Mouse (Mus musculus): ENCODE measurements around the gene Pdpn.
"Not testable (repeated sequence)": the region's sequence is repeated elsewhere in the genome, so short reads cannot be mapped to it uniquely, and the experiment has no call there.

Gene Pdpn

GRCm38 (mm10) chr4:143299325-143300070 is at the start of gene Pdpn:
Gene Pdpn, minus strand, starts transcription at chr4:143299564.
- DNase-seq (ENCODE audit: low spot score in 2 of 2), result peak in 1 of 2 experiments; percentile 19

DNA sequence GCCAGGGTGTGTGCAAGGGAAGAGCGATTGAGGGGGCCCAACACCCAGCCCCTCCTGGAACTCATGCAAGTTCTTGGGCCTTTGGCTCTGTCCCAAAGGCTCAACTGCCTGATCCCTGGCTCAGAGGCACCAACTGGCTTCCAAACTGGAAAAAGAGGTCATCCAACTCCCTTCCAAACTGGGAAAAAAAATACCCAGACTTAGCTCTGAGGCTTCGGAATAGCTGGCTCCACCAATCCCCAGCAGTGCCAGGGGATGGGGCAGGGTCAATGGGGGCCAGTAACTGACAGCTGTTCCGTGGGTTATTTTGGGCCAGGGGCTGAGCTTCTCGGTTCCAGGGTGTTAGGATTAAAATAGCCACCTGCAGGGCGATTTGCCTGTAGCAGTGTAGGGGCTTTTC is 49.3 kb upstream of the Pdpn start:
- DNase-seq (ENCODE audit: low spot score in 2 of 2), result no peak

DNA sequence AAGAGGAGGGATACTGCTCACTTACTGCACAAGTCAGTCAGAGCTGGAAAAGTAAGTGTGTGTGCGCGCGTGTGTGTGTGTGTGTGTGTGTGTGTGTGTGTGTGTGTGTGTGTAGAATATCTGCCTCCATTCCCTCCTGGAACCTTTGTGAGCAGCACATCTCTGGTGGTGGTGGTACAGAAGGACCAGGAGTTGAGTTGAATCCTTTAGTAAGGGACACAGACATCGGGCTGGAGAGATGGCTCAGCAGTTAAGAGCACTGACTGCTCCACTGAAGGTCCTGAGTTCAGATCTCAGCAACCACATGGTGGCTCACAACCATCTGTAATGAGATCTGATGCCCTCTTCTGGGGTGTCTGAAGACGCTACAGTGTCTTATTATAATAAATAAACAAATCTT is 46.1 kb upstream of the Pdpn start:
- not testable (repeated sequence) for DNase-seq (ENCODE audit: low spot score in 2 of 2)

DNA sequence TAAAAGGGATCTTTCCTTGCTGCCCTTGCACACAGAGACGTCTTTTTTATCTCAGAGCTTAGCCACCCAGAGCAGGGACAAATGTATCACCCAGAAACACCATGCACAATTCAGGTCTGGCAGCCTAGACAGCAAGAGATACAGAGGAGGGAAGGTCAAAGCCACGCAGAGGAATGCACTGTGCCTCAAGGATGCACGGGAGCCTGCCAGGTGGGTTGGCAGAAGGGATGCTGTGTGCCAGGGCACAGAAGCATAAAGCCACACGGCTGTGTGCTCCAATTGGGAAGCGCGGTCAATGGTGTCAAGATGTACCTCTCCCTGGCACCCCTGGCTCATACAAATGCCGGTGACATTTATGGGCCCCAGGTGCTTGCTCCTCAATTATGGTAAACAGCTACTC is 42.1 kb upstream of the Pdpn start:
- no peak for DNase-seq (ENCODE audit: low spot score in 2 of 2)

GRCm38 (mm10) chr4:143339808-143340207 is 40.4 kb upstream of the Pdpn start:
- peak in 1 of 2 experiments; percentile 42 for DNase-seq (ENCODE audit: low spot score in 2 of 2)

- no peak for DNase-seq (ENCODE audit: low spot score in 2 of 2)
These were observed 36.7 kb upstream of the Pdpn start for GRCm38 (mm10) chr4:143336096-143336495.

DNA sequence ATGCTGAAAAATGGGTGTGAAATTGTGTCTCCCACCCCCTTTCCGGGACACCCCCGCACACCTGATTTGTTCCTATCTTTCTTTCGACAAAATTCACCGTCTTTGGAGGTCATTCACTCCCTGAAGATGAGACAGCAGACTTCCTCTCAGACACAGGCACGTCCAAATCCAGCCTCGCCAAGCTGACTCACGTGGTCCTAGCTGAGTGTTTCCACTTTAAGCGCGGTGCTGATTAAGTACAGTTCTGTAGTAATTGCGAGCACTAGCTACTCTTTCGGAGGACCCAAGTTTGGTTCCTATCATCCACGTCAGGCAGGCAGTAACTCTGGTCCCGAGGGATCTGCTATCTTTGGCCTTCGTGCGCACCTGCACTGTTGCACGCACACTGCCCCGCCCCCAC is 35.6 kb upstream of the Pdpn start:
- no peak for DNase-seq (ENCODE audit: low spot score in 2 of 2)

DNA sequence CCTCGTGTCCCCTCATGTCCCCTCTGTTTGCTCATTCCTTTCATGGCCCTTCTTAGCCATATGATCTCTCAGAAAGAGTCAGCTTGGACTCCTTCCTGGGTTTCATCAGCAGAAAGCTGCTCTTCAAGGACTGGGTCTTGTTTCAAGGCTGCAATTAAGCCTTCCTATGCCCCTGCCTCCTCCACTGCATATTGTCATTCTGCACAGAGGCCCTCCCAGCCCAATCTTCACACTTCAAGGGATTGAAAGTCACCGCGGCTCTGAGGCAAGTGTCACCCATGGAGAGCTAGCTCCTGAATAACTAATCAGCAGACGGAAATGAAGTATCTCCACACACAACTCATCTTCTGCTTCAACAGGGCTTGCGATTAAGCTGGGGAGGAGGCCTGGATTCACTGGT is 34.8 kb upstream of the Pdpn start:
- no peak for DNase-seq (ENCODE audit: low spot score in 2 of 2)

- DNase-seq (ENCODE audit: low spot score in 2 of 2), result no peak
These were observed 32.4 kb upstream of the Pdpn start for GRCm38 (mm10) chr4:143331787-143332186.

GRCm38 (mm10) chr4:143330566-143330965 is 31.2 kb upstream of the Pdpn start:
- no peak for DNase-seq (ENCODE audit: low spot score in 2 of 2)

DNA sequence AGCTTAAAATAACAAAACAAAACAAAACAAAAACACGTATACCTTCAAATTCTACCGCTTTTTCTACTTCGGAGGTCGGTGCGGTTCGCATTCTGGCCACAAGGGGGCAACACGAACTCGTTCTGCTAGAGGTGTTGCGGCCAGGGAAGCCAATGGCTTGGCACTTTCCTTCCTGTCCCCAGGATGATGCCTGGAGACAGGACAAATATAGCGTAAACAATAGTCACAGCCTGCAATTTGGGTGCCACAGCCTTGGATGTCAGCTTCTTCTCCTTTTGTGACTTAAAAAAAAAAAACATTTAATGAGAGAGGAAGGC is 26.2 kb upstream of the Pdpn start:
- peak; percentile 20 to 83 for DNase-seq (ENCODE audit: low spot score in 2 of 2)

DNA sequence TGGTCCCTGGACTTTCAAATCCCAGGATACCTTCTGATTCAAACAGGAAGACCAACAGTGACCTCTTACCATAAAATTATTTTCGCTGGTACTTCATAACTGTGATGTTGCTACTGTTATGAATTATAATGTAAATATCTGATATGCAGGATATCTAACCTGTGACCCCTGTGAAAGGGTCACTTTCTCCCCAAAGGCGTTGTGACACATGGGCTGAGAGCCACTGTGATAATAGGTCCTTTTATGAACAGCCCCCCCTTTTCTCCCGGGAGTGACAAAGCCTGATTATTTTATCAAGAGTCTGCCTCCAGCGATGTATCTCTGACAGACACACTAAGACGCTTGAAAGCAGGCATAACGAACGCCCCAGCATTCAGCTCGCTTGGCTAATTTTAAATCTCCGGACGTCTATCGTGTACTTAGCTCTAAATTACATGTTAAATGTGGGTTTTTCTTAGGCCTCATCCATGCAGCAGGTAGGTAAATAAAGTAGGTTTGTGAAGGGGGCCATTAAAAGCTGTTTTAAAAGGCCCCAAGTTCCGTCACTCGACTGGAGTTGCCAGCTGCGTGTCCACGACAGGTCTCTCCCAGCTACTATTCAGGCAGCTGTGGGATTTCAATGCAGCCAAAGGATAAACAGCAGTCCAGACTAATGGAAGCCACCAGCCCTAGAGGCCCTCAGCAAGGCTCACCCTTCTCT is 25.7 kb upstream of the Pdpn start:
- peak in 1 of 2 experiments; percentile 15 for DNase-seq (ENCODE audit: low spot score in 2 of 2)

GRCm38 (mm10) chr4:143324176-143324924 is 25.0 kb upstream of the Pdpn start:
- DNase-seq (ENCODE audit: low spot score in 2 of 2), result no peak

GRCm38 (mm10) chr4:143313299-143313698 is 13.9 kb upstream of the Pdpn start:
- DNase-seq (ENCODE audit: low spot score in 2 of 2), result no peak

DNA sequence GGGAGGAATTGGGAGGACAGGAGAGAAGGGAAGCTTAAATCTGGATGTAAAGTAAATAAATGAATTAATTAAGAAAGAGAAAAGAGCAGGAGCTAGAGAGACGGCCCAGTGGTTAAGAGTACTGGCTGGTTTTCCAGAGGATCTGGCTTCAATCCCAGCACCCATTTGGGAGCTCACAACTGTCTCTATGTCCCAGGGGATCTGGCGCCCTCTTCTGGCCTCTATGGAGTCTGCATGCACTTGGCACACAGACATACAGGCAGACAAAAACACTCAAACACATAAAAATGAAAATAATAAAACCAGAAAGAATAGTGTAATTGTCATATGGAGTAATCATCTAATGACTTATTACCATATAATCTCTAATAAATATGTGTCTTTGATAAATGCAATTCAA is 12.0 kb upstream of the Pdpn start:
- peak in 1 of 2 experiments; percentile 13 for DNase-seq (ENCODE audit: low spot score in 2 of 2)

DNA sequence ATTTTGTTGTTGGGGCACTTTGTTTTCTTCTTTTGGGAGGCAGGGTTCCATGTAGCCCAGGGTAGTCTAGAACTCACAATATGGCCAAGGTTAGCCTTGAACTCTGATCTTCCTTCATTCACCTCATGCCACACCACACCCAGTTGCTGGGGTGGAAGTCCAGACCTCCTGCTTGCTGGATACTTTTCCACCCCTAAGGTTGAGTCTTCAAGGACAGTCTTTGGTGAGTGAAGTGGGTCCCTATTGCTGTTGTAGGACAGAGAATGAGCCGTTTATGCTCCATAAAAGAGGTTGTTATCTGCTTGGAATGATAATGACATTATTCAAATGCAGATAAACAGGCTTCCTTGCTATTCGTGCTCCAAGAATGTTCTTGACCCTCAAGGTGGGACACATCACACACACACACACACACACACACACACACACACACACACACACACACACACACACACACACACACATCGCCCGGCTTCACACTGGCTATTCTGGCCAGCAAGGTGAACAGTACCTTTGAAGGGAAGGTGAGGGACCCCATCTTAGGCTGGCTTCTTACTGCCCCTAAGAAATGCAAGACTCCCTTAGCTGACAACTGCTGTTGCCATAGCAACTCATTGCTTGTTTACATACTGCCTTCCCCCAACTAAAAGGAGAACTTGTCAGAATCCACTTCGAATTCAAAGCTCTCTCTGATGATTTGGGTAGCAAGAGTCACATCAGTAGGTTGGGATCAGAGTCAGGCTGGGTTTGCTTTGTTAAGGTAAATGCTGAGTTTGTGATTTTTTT is 6.8 kb upstream of the Pdpn start:
- no peak for DNase-seq (ENCODE audit: low spot score in 2 of 2)

DNA sequence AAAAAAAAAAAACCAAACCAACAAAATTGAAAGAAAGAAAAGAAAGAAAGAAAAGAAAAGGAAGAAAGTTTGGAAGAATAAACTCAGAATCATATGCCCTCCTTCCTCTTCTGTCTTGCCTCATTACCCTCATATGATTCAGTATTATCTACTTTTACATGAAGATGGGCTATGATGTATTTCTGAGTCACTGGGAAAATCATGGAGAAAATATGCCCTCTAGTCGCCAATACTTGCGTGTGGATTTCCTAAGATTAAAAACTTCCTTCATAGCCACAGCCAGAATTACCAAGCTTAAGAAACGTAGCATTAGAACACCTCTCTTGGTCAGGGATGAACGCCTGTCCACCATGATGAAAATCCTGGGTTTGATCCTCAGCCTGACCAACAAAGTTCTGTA is 5.7 kb upstream of the Pdpn start:
- DNase-seq (ENCODE audit: low spot score in 2 of 2), result no peak

DNA sequence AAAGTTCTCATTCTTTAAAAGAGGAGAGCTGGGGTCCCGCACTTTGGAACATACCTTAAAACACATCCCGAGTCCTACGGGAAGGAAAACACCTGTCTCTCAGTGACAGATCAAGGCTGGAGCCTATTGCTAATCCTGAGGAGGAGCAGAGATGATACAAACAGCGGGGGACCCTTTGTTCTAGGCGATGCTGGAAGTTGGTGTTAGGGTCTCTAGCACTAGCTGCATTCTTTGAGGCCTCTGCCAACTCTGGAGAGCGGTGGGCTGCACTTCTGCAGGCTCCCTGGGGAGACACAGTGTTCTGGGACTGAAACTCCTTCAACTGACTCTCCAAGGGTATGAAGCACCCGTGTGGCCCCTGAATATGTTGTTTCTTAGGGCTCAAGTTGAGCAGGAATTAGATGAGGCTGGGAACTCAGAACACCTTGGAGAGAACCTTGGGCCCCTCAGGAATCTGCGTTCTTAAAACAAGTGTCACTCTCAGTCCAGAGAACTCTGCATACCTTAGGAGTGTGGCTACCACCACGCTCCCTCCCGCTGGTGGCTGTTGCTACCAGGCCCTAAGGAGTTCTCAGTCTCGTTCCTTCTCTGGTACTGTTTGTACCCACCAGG is 3.0 kb upstream of the Pdpn start:
- no peak for DNase-seq (ENCODE audit: low spot score in 2 of 2)

DNA sequence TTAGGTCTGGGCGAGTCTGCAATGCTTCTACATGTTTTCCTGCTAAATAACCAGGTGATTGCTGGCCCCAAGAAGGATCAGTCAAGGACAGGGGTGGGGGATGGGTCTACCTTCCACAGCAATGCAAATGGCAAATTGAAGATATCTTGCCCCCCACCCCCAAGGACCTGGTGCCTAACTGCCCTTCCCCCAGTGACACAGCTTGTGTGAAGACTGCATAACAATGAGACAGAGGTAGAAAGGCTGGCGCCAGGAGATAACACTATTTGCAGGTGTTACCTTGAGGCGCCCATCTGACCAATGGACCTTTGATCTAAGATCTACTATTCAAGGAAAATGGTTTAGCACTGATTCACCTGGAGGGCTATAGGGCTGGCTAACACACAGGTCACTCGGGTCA is 2.5 kb upstream of the Pdpn start:
- DNase-seq (ENCODE audit: low spot score in 2 of 2), result no peak

DNA sequence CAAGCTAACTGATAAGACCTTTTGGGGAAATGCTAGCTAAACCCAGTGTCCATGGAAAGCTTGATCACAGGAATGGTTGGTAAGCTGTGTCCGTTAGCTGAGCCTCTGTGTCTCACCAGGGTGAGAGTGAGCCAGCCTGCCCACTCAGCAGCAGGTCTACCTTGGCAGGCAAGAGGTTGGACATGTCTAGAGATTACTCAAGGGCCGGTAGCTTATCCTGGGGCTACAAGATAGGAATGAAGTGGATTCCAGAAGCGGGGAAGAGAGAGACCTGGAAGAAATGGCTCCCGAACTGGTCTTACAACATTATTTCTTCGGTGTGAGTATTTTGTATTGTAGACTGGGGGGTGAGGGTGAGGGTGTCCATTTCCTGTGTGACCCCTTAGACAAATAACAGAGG is 1.7 kb upstream of the Pdpn start:
- DNase-seq (ENCODE audit: low spot score in 2 of 2), result no peak

GRCm38 (mm10) chr4:143300113-143300688 is 837 bp upstream of the Pdpn start:
- DNase-seq (ENCODE audit: low spot score in 2 of 2), result no peak
